Mouse (Mus musculus): ENCODE data around the gene Shisal1.

Gene Shisal1

DNA sequence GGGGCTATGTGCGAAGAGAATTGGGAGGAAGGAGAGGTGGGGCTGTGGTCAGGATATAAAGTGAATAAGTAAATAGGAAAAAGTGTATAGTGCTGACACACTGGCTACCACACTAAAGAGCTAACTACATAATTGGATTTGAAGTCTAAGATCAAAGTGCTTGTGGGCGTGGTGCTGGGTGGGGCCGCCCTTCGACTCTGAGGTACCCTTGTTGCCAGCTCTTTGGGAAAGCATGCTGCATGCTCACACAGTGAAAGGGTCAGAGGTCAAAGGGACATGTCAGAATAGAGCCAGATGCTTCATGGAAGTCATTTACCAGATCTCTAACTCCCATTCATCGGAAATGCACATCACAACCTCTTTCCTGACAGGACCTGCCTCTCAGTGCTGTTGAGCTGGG, 74.1 kb downstream of the Shisal1 start:
- no peak for DNase-seq (ENCODE audit: low spot score in 2 of 2)

DNA sequence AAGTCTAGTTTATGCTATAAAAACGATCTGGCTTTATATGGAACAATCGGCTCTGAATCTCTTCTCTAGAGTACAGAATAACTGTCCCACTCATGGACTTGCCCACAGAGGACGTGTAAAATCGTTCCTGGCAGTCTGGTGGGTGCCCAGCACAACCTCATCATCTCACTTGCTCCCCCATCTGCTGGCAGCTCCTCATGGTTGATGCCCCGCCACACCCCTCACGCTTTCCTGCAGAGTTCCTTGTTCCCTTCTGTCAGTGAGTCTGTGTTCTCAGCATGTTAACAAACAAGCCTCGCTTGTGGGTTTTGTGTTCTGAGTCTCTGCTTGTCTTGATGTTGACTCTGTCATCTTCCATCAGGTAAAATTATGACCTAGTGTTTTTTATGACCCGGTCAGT, 79.5 kb downstream of the Shisal1 start:
- DNase-seq (ENCODE audit: low spot score in 2 of 2) = no peak

DNA sequence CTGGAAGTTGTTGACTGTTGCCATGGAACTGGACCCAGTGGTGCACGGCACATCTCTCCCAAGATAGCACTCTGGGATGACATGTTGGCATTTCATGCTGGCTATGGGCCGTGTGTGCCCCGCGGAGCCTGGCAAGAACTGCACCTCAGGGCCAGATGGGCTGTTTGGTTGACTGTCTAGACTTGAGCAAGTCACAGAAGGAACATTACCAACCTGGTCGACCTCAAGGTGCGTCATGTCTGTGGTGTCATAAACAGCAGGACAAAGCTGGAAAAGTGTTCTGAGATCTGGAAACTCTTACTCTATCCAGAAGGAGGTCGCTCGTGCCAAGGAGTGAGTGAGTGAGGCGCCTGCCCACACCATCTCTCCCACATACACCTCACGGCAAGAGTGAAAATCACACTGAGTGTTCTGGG, 80.3 kb downstream of the Shisal1 start:
- peak; percentile 48 to 55 for DNase-seq (ENCODE audit: low spot score in 2 of 2)

DNA sequence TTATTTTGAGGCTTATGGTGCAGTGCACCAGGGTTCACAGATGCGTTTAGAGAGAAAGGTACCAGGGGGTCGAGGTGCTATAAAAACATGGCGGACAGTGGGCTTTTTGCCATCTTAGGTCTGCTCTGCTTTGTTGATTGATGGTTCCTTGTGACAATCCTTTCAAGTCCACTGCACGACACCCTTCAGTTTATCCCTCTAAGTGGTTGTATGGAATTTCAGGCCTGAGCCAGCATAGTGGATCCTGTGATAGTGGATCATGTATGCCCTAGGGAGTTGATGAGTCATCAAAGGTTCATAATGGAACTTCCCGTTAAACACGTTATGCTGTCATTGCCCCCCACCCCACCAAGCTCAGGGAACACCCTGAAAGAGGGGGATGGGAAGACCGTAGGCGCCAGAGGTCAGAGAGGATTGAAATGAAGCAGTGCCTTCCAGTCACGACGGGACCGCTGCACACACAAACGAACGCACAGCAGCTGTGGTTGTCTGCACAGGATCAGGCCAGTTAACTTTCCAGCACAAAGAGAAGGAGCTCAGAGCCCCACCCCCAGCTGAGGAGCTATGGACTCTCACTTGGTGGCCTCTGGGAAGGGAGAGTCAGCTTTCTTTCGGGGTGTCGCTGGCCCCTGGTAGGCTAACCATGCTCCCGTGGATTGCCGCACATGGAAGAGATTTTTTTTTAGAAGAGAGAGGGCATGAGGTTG, 81.1 kb downstream of the Shisal1 start:
- no peak for DNase-seq (ENCODE audit: low spot score in 2 of 2)

DNA sequence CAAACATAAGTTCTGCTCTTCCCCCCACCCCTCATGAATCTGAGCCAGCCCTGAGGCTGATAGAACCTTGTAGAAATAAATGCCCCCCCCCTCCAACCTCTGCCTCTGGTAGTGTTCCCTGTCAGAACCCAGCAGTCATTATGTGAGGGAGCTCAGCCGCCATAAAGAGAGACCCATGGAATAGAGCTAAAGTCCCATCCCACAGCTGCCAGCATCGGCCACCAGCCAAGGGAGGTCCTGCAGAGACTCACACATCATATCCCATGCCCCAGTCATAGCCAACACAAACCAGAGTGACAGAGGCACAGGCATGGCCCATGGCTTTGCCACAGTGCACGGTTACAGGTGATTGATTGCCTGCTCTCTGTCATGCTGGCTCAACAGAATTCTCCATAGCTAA, 82.2 kb downstream of the Shisal1 start:
- DNase-seq (ENCODE audit: low spot score in 2 of 2) = no peak

DNA sequence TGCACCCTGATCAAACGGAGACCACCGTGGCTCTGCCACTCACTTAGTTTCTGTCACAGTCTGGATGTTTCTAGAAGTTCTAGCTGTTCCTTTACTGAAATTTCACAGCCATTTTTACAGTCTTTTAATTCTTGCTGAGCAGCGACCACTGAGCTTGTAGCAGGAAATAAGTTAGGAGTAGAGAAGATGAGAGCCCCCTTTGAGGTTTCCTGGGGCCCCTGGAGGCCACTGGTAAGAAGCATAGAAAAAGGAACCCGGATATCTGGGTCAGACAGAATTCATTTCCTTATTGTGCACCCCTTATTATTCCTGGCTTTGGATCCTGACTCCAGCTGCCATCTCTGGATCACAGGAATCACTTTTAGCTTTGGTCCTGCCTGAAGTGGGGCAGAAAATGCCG, 91.8 kb downstream of the Shisal1 start:
- DNase-seq (ENCODE audit: low spot score in 2 of 2) = no peak

DNA sequence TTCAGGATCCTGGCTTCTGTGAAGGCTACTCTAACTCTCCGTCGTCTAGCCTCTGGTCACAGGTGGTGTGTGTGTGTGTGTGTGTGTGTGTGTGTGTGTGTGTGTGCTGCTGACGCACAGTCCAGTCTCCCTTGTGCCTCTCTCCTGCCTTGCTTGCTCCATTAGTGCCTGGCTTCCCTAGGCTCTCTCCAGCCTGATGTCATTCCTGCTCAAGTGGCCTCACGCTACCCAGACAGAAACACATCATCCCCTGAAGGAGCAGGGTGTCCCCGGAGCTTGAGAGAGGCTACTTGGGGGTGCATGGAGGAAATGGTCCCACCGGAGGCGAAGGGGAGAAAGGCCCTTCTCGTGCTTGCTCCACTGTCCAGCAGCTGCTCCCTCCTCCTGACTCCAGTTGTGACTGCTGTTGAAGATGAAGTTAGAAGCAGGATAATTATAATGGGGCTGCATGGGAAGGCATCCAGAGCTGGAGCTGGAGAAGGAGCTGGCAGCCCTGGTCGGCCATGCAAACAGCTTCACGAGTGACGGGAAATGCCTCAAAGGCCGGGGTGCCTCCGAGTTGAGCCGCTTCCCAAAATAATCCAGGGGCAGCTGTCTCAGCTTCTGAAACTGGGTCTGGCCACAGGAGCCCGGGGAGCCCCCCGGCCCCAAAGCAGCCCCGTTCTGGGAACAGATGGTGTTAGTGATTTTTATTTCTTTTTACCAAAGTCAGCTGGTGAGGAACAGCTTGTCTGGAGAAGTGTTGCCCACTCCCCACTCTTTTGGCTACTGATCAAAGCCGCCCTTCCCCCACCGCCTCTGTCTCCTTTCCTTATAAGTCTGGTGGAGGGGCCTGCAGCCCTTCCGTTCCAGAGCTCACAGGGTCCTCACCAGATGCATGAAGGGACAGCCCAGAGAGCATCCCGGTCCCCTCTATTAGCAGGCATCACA, 94.7 kb downstream of the Shisal1 start:
- peak; percentile 25 for DNase-seq (ENCODE audit: low spot score in 2 of 2)

DNA sequence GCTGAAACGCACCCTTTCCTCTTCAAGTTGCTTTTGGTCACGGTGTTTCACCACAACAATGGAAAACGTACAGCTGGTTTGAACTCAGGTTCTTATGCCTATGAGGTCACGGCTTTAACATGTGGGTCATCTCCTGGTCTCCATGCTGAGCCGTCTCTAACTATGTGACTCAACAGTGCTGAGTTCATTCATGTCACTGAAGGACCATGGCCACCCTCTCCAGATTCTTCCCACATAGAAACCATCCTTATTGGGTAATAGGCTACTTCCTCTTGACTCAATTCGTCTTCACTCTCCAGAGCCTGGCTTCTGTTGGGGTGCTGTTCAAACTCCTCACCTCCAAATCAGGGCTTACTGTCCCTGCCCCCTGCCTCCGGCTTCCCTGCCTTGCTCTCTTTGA, 95.6 kb downstream of the Shisal1 start:
- DNase-seq (ENCODE audit: low spot score in 2 of 2) = no peak

DNA sequence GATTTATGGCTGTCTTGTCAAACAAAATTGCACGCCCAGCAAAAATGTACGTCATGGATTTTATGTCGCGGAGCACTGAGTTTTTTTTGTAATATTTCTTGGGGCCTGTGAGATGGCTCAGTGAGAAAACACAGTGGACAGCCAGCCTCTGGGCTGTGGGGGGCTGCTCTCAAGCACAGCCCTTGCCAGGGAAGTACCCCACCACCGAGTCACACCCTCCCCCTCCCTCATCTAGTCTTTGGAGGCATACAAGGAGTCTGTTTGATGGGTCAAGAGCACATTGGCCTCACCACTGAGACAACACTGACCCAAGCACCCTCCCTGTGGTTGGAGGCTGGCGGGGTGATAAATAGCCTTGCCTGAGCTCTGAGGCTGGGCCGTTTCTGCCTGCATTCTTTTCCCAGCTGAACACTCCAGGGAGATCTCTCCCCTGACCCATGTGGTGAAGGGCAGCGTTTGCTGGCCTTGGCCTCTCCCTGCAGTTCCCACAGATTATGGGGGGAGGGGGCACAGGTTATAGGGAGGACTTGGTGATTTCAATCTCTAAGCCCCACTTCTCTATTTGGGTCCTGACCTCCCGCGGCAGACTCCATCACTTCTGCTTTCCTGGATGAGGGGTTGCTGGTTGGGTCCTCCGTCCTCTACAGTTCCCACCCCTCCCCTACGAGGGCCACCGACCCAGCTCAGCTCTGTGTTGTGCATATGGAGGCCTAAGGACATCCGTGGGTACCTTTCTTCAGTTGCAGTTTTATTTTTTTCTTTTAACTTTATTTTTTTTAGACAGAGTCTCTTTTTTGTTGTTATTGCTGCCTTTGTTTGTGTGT, 96.8 kb downstream of the Shisal1 start:
- DNase-seq (ENCODE audit: low spot score in 2 of 2) = no peak

DNA sequence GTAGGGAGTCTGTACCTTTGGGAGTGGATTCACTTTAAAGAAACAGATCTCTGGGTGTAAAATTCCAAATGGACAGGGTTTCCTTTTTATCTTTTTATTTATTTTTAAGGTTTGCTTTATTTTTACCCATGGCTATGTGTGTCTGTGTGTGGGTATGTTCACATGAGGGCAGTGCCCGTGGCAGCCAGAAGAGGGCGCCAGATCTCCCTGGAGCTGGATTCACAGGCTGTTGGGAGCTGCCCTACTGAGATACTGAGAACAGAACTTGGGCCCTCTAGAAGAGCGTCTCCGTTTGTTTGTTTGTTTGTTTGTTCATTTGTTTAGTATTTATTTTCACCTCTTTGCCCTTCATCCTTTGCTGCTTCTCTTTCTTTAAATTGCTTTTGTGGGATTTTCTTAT, 98.1 kb downstream of the Shisal1 start:
- no peak for DNase-seq (ENCODE audit: low spot score in 2 of 2)

DNA sequence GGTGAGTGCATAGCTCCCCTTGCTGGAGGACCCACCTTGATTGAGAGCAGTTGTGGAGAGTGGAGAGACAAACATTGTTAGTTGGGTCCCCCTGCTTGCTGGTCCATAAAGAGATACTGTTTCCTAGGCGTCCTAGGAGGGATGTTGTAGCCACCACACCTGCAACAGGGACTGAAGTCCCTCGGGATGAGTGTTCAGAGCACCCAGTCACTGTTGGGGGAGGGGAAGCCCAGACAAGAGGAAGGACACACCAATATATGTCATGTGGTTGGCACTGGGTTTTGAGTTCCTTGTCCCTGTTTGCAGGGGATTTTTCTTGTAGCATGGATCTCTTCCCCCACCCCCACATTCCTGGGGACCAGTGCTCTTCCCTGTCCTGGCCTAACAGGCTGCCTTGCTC, 106.0 kb downstream of the Shisal1 start:
- no peak for DNase-seq (ENCODE audit: low spot score in 2 of 2)

DNA sequence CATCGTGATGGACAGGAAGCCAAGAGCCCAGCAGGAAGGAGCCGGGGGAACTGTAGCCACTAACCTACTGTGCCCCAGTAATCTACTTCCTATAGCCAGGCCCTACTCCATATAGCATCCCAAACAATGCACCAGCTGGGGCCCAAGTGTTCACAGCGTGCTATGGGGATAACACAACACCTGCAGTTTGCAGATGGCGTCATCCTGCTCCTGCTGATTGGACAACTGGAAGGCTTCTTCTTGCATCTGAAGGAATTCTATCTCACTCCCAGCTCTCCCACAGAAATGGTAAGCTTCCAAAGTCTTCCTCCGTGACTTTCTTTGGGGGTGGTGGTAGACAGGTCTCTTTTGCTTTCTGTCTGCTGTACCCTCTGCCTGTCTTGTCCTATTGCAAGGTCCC, 109.3 kb downstream of the Shisal1 start:
- peak; percentile 31 to 51 for DNase-seq (ENCODE audit: low spot score in 2 of 2)

DNA sequence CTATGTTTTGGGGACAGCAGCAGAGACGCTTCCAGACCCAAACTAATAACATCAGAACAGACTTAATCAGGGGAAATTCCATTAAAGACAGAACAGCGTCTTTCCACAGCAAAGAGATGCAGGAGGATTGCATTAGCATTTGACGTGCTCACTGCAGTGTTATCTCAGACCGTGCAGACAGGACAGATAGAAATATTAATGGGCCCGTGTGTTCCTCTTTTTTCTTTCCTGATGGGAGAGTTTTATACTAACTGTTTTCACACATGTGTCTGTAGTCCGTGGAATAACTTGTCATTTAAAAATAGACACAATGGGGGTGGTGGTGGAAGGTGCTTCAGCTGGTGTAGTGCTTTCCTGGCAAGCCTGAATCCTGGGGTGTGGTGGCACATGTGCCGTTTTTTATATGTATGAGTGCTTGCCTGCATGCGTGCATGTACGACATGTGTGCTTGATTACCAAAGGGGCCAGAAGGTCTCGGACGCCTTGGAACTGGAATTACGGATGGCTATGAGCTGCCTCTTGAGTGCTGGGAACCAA, 110.5 kb downstream of the Shisal1 start:
- DNase-seq (ENCODE audit: low spot score in 2 of 2) = no peak

DNA sequence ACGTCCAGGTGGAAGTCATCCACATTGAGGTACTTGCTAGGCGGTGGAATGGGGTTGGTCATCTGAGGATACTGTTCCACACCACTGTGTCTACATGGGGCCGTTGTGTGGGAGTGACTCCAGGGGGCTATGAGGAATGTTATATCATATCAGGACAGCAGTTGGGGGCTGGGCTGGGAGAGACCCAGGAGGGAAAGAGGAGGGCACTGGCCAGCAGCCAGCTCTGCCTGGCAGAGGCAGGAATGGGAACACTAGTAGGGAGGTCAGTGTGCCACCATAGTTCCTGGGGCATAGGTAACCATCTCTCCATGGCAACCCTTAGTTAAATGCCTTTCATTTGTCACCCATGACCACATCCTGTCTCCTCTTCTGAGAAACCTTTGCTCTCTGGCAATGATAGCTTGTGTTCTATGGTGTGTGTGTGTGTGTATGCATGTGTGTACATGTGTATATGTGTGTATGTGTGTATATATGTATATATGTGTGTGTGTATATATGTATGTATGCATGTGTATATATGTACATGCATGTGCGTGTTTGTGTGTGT, 115.8 kb downstream of the Shisal1 start:
- DNase-seq (ENCODE audit: low spot score in 2 of 2) = no peak

DNA sequence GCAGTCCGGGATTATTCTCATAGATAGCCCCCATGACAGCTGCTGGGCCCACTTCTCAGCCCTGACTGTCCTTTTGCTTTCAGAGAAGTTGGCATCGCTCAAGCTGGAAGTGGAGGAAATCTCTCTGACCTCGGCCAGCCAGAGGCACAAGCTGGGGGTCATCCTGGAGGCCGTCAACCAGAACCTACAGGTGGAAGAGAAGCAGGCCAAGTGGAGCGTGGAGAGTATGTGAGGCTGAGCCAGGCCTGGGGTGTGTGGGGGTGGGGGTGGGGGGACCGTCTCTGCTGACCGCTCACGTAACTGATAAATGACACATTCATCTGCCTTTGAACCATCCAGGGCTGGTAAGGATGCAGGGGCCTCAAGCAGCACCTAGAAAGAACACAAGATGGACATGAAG, 117.0 kb downstream of the Shisal1 start:
- no peak for DNase-seq (ENCODE audit: low spot score in 2 of 2)
